Comparison of ENCODE assay signal across 9 mouse cellular contexts in genomic region chr5:121114151-121114550, GRCm38 (mm10).
DNase-seq lines count a peak whose midpoint lies in the region; ATAC-seq and TF ChIP-seq lines count a peak whose summit lies in the region.
"Had no signal": no experiment of that assay in that cellular context is flagged by ENCODE, and none has a peak within 500 bp of the region (broad histone marks: within the 10 kb centered on the region; RNA-seq: fewer than 3 reads in every experiment).

No protein-coding gene starts in this region.

- WGBS in neural tube, embryonic 11.5 days: 85% methylated on average over 14 of the region's 14 CpGs
- WGBS in midbrain, embryonic 10.5 days: 87% methylated on average over 14 of the region's 14 CpGs
- 63% methylated on average over 14 of the region's 14 CpGs for WGBS in small intestine, adult 2 months

- no peak for ATAC-seq in neural tube, embryonic 11.5 days (ENCODE audit: insufficient read depth, low FRiP score, low TSS enrichment)

- no peak for TF ChIP-seq POLR2A in small intestine, adult 2 months (IDR thresholded peaks at IDR 0.05; ENCODE audit: low read depth, low read length)

- DNase-seq in cerebellum, postnatal 10 days: peak; percentile 53 to 57
- no peak for DNase-seq in cerebellum, adult 11-12 months
- no peak for DNase-seq in neural tube, embryonic 11.5 days (ENCODE audit: low spot score)
- DNase-seq in neural tube, embryonic 10.5 days (ENCODE audit: extremely low spot score, low spot score): no peak
- no peak for DNase-seq in midbrain, embryonic 10.5 days (ENCODE audit: low spot score)
- no peak for DNase-seq in cerebellum, adult 18-20 months
- no peak for DNase-seq in embryo, embryonic 10 days (ENCODE audit: low spot score)

- no peaks in the 10 kb centered on the region for H3K27me3 ChIP-seq in neural tube, embryonic 11.5 days (ENCODE audit: control insufficient read depth, insufficient read depth, low read length)
- H3K27me3 ChIP-seq in midbrain, embryonic 10.5 days (ENCODE audit: low read depth, poor library complexity, severe bottlenecking): no peaks in the 10 kb centered on the region
- H3K27me3 ChIP-seq in small intestine, adult 2 months (ENCODE audit: control insufficient read depth, insufficient read depth, low read length): no peaks in the 10 kb centered on the region
- H3K27me3 ChIP-seq: heart, embryonic 13.5 days had no signal

- no peak overlapping the region for H3K4me3 ChIP-seq in neural tube, embryonic 11.5 days (ENCODE audit: low read depth, low read length)
- H3K4me3 ChIP-seq in midbrain, embryonic 10.5 days: no peak overlapping the region
- H3K4me3 ChIP-seq in small intestine, adult 2 months (ENCODE audit: low read depth, low read length): no peak overlapping the region
- H3K4me3 ChIP-seq: heart, embryonic 13.5 days had no signal

- H3K9me3 ChIP-seq in neural tube, embryonic 11.5 days (ENCODE audit: control insufficient read depth, low read length): no peaks in the 10 kb centered on the region
- H3K9me3 ChIP-seq in midbrain, embryonic 10.5 days (replicated peaks): no peaks in the 10 kb centered on the region
- H3K9me3 ChIP-seq: heart, embryonic 13.5 days had no signal

- no peak overlapping the region for H3K9ac ChIP-seq in neural tube, embryonic 11.5 days (ENCODE audit: low read length)
- H3K9ac ChIP-seq: heart, embryonic 13.5 days had no signal

- H3K4me2 ChIP-seq in neural tube, embryonic 11.5 days (ENCODE audit: low read depth): no peak overlapping the region
- H3K4me2 ChIP-seq: heart, embryonic 13.5 days had no signal

- TF ChIP-seq CTCF in small intestine, adult 2 months (IDR thresholded peaks at IDR 0.05; ENCODE audit: extremely low read depth, insufficient read length, insufficient replicate concordance, low read depth, low read length): no peak

- peak overlapping the region; percentile 58; the same call in 1 of the 2 replicates for H3K27ac ChIP-seq in neural tube, embryonic 11.5 days (ENCODE audit: low read depth, low read length)
- 0 out of 2 replicates have a peak overlapping the region, but pooled peaks have one; percentile 28 for H3K27ac ChIP-seq in midbrain, embryonic 10.5 days (replicated peaks)
- peak overlapping the region; percentile 33 for H3K27ac ChIP-seq in small intestine, adult 2 months (ENCODE audit: insufficient read depth, low read depth, low read length)
- H3K27ac ChIP-seq: heart, embryonic 13.5 days had no signal

- H3K4me1 ChIP-seq in neural tube, embryonic 11.5 days (ENCODE audit: control insufficient read depth, insufficient read depth, low read length): no peaks in the 10 kb centered on the region; the same call in 1 of the 2 replicates
- peaks cover 45% of the 10 kb centered on the region for H3K4me1 ChIP-seq in midbrain, embryonic 10.5 days
- H3K4me1 ChIP-seq in small intestine, adult 2 months (ENCODE audit: control insufficient read depth, insufficient read depth, insufficient read length, low read length): 0 out of 2 replicates have a peak, but pooled peaks cover 2% of the 10 kb centered on the region

- no peaks in the 10 kb centered on the region for H3K36me3 ChIP-seq in neural tube, embryonic 11.5 days (ENCODE audit: control insufficient read depth, insufficient read depth, low read length)
- no peaks in the 10 kb centered on the region for H3K36me3 ChIP-seq in midbrain, embryonic 10.5 days
- no peaks in the 10 kb centered on the region for H3K36me3 ChIP-seq in small intestine, adult 2 months (ENCODE audit: control insufficient read depth, insufficient read depth, low read length)
- H3K36me3 ChIP-seq: heart, embryonic 13.5 days had no signal

Comparison
In these comparisons a context has a peak if more than half of its experiments do, and no peak if none do; other contexts are left out.
1. DNase-seq: peak in cerebellum, postnatal 10 days (2 of 2); none in cerebellum, adult 11-12 months (single experiment), neural tube, embryonic 11.5 days (single experiment), neural tube, embryonic 10.5 days (single experiment), midbrain, embryonic 10.5 days (single experiment), cerebellum, adult 18-20 months (0 of 2) and embryo, embryonic 10 days (single experiment).
2. Peak in every context shown above with its lines, with median percentiles within 50 percentile points of each other: H3K27ac ChIP-seq.